Mouse (Mus musculus) testis, postnatal 10 days (tissue): Measurements from ENCODE around the gene Nelfe.
A peak's percentile ranks its signal among the peaks of the same experiment; 100 is the strongest.
"Not testable (repeated sequence)": the region's sequence is repeated elsewhere in the genome, so short reads cannot be mapped to it uniquely, and the experiment has no call there.

Experiments
- DNase-seq: peaks from one replicate; pipeline ENCODE4 v3.0.0; 2021; ENCODE audit warnings: low spot score

Gene Nelfe

DNA sequence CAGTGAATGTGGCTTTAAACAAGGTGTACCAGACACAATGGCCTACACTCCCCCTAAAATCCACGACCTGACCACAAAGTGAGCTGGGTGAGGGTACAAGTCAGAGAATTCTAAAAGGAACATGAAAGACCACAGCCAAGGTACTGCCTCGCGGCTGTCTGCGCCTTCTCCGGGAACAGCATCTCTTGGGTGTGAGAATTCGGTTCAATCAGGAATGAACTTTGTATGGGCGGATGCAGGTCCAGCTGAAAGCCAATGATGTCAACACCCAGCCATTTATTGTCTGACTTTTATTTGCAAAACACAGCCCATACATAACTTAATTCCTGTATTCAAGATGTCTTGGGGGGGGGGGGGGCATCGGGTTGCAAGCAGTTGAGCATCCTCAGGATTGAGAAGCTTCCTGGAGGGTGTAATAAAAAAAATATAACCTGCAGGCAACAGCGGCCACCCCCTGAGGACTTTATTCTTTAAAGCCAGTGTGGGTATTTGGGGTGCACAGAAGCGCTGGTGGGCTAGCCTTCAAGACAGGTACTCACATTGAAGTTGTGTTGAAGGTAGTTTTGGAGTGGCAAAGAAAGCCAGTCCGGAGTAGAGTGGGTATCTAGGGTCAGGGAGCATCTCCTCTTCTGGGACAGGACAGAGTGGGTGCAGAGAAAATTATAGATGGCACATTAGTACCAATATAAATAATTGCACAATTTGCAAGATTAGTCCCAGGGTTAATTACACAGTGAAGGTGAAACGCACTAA lies 43.1 kb downstream of the Nelfe start:
- no peak for DNase-seq

DNA sequence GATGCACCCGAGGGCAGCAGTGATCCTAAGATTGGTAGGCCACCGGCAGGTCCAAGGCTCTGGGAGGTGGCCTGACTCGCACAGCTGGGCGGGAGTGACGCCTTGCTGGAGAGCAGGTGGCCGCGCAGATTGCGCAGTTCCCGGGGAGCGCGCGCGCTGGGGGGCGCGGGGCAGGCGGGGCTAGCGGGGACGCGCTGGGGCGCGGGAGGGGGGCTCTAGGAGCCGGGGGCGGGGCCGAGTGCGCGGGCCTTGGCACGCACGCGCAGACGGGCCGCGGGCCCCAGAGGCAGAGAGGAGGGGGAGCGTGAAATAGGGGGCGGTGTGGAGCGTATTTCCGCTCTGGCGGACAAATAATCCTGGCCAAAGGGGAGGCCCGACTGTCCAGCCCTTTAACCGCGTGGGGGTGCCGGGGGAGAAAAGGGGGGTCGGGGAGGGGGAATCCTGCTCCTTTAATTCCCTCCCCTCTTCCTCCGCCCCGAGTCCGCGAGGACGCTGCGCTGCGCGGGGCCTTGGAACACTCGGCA lies 43.9 kb downstream of the Nelfe start:
- DNase-seq: peak; percentile 98

DNA sequence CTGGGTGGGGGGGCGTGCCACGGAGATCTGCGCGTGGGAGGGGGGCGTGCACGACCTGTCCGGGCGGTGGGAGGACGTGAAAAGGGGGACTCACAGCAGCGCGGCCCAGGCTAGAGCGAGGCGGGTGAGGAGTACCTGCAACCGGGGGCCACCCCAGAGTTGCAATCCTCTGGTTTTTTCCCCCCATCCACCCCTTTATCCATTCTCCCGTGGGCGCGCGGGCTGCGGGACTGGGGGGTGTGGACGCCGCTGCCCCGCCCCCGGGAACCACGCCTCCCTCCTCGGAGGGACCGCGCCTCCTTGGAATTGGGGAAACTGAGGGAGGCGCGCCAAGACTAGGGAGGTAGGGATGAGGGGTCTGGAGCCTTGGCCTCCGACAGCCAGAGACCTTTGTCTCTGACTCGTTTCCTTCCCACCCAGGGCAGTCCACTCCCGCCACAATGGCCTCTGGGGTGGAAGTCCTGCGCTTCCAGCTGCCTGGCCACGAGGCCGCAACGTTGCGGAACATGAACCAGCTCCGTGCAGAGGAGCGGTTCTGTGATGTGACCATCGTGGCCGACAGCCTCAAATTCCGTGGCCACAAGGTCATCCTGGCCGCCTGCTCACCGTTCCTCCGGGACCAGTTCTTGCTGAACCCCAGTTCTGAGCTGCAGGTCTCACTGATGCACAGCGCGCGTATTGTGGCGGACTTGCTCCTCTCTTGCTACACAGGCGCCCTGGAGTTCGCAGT lies 44.8 kb downstream of the Nelfe start:
- peak; percentile 85 for DNase-seq

DNA sequence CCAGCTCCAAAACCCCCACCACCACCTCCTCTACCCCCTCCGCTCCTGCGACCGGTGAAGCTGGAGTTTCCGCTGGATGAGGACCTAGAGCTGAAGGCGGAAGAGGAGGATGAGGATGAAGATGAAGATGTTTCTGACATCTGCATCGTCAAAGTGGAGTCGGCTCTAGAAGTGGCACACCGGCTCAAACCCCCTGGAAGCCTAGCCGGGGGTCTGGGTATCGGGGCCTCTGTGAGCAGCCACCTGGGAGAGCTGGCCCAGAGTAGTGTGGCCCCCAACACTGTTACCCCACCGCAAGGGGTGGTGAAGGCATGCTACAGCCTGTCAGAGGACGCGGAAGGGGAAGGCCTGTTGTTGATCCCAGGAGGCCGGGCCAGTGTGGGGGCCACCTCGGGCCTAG lies 45.5 kb downstream of the Nelfe start:
- DNase-seq: no peak

DNA sequence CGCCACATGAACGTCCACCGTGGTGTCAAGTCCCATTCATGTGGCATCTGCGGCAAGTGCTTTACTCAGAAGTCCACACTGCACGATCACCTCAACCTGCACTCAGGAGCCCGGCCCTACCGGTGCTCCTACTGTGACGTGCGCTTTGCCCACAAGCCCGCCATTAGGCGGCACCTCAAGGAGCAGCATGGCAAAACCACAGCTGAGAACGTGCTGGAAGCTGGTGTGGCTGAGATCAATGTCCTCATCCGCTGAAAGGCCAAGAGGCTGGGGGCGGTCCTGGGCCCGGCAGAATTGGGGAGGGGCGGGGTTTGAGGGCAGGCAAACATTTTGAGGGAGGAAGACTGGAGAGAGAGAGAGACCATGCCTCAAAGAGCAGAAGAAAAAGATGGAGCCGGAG lies 46.2 kb downstream of the Nelfe start:
- DNase-seq: no peak

DNA sequence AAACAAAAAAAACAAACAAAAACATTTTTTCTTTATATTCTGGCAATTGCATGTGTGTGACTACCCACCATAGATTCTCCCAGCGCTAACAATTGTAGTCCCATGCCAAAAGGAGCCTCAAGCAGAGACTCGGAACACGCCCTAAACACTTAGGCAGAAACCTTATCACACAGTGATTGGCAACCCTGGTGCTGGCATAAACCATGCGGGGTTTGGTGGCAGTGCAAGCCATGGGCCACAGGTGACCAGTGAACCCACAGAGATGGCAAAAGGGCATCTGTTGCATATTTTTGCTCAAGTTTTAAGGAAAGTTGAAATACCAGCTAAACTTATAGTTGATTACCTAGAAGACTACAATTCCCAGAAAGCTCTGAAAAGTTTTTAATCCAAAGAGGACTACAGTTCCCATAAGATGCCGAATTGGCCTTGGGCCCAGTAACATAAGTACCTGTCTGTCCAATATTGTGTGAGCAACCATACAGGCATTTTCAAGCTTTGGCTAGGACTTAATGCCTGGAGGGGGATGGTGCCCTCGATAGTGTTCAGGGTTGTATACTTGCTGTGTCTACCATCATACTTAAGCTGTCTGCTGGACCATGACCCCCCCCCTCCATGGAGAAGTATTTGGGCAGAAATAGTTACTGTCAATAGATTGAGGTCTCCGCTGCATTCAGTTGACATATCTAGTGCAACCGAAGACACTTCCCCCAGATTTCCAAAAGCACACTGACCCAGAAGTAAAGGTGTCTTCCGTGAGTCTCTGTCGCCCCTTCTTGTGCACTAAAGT lies 47.4 kb downstream of the Nelfe start:
- no peak for DNase-seq

DNA sequence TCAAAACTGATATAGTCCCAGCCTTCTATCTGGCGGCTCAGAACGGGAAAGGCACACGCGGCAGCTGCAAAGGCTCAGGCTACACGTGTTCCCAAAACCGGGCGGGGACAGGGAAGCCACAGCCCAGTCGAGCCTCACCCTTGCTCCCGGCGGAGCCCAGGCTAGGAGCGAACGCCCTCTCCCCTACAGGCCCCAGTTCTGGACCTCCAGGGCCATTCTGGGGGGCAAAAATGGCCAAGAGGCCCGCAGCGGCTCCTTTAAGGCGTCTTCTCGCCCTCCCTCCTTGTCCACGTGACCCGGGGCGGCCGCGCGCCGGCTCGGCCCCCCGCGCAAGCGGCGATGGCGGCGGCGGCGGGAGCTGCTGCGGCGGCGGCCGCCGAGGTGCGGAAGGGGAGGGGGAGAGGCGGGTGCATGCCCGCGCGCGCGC lies 48.0 kb downstream of the Nelfe start, which contains the start of the genes C2 and Ehmt2:
Gene C2 (minus strand): TSS at position 106 of the 427 bp plus-strand sequence.
Gene Ehmt2 (plus strand): TSS at position 310 of the 427 bp plus-strand sequence.
- peak; percentile 87 for DNase-seq

DNA sequence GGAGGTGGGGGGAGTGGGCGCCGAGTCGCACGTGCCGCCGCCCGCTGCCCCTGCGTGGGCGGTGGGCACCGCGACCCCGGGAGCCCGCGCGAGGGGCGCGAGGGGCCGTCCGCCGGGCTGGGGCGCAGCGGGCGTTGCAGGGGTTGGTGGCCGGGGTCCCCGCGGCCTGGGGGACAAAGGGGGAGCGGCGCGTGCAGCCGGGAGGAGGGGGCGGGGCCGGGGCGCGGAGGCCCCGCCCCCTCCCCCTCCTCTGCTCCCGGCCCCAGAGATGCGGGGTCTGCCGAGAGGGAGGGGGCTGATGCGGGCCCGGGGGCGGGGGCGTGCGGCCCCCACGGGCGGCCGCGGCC lies 48.5 kb downstream of the Nelfe start:
- no peak for DNase-seq

DNA sequence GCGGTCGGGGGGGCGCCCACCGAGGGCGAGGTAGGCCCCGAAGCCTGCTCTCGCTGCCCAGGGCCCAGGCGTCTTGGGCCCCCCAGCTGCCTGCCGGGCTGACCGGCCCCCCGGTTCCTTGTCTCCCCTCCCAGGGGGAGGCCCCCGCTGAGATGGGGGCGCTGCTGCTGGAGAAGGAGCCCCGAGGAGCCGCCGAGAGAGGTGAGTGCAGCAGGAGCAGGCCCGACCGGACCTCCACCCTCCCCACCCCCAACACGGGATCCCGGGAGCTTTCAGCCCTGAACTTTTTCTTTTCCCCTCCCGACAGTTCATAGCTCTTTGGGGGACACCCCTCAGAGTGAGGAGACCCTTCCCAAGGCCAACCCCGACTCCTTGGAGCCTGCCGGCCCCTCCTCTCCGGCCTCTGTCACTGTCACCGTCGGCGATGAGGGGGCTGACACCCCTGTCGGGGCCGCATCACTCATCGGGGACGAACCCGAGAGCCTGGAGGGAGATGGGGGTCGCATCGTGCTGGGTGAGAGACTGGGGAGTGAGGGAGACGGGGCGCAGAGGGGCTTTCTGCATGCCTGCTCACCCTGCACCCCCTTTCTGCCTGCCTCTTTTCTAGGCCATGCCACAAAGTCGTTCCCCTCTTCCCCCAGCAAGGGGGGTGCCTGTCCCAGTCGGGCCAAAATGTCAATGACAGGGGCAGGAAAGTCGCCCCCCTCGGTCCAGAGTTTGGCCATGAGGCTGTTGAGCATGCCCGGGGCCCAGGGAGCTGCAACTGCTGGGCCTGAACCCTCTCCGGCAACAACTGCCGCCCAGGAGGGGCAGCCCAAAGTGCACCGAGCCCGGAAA lies 49.1 kb downstream of the Nelfe start:
- peak; percentile 78 for DNase-seq

DNA sequence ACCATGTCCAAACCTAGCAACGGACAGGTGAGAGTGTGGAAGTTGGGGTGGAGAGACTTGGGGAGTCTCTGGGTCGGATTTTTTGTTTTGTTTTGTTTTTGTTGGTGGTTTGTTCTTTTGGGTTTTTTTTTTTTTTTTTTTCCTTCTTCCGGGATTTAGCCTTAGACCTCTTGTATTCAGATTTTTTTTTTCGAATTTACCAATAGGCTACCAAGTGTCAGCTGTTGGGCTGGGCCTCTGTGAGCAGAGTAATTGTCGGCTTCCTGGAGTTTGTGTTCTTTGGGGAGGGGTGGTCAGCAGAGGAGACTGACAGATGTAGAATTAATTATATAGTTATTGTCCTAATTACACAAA lies 49.7 kb downstream of the Nelfe start:
- DNase-seq: no peak

DNA sequence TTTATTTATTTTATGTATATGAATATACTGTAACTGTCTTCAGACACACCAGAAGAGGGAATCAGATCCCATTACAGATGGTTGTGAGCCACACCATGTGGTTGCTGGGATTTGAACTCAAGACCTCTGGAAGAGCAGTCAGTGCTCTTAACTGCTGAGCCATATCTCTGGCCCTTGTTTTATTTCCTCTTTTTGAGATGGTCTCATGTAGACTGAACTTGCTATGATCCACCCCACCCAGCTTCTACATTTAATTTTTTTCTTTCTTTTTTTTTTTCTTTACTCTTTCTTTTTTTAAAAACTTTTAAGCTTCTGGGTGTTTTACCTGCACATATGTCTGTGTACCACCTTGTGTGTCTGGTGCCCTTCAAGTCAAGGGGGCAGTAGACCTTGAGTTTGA lies 50.6 kb downstream of the Nelfe start:
- not testable (repeated sequence) for DNase-seq

DNA sequence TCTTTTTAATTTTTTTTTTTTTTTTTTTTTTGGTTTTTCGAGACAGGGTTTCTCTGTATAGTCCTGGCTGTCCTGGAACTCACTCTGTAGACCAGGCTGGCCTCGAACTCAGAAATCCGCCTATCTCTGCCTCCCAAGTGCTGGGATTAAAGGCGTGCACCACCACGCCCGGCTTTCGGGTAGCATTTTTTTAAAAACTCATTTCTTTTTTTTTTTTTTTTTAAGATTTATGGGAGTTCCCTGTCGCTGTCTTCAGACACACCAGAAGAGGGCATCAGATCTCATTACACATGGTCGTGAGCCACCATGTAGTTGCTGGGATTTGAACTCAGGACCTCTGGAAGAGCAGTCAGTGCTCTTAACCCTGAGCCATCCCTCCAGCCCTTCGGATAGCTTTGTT lies 51.8 kb downstream of the Nelfe start:
- DNase-seq: not testable (repeated sequence)

DNA sequence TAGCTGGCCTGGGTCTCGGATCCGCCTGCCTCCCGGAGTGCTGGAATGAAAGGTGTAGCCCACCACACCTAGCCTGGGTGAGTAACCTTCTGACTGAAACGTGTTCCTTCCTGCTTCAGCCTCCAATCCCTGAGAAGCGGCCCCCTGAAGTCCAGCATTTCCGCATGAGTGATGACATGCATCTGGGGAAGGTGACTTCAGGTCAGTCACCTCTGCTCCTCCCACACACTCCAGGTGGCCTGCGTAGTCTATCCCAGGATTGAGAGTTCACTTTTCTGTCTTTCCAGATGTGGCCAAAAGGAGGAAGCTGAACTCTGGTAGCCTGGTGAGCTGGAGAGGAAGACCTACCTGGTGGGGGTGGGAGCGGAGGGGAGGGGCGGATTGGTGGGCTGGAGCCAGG lies 52.7 kb downstream of the Nelfe start:
- DNase-seq: no peak
